Mouse (Mus musculus) neural tube, embryonic 10.5 days (tissue): ENCODE measurements at regions not wholly inside any gene's neighbourhood (a gene's known extent, or its start where the extent isn't known, plus 50 kb on each side); places are given as distances from the start of the nearest gene placed in this dataset.

ENCODE experiments used
- DNase-seq: peaks from one replicate; pipeline ENCODE4 v3.0.0-alpha.2; 2017; ENCODE audit warnings: low spot score; ENCODE audit errors: extremely low spot score

DNA sequence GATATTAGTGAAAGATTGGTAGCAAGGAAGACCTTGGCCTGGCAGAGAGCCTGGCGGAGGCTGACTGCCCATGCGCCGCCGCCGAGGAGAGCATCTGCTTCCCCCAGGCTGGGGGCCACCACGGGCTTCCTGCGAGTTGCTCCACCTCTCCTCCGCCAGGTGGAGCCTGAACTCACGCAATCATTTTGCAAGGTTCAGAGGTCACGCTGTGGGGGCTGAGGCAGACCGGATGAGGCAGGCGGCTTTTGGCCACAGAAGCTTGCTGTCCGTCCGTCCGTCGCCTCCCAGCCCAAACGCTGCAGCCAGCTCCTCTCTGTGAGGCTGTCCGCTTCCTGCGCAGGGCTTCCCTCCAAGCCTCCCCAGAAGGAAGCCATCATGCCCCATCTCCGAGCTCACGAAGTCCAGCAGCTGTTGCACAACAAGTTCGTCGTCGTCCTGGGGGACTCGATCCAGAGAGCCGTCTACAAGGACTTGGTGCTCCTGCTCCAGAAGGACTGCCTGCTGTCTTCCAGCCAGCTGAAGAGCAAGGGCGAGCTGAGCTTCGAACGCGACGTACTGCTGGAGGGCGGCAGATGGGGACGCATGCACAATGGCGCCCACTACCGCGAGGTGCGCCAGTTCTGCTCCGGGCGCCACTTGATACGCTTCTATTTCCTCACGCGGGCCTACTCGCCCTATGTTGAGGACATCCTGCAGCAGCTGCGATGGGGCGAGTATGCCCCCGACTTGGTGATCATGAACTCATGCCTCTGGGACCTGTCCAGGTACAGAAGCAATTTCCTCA lies 269.3 kb upstream of the Erbb4 start:
- DNase-seq, result no peak

GRCm38 (mm10) chr1:69375246-69375645 lies 267.4 kb upstream of the Erbb4 start:
- no peak for DNase-seq

- no peak for DNase-seq
Measured at GRCm38 (mm10) chr1:69370078-69370477, 262.2 kb upstream of the Erbb4 start.

DNA sequence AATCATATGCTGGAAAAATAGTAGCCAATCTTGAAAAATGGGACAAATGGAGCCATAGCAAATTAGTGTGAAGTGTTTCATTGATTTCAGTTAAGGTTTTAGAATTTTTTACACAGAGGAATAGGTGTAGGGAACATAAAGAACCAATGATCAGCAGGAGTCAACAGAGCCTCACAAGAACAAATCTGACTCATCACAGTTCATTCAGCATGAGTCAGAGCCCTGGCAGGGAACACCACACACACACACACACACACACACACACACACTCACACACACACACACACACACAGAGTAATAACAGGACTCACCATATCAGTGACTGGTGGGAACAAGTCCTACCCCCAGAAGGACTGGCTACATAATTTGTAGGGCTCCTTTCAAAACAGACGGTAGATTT lies 259.7 kb upstream of the Erbb4 start:
- no peak for DNase-seq

DNA sequence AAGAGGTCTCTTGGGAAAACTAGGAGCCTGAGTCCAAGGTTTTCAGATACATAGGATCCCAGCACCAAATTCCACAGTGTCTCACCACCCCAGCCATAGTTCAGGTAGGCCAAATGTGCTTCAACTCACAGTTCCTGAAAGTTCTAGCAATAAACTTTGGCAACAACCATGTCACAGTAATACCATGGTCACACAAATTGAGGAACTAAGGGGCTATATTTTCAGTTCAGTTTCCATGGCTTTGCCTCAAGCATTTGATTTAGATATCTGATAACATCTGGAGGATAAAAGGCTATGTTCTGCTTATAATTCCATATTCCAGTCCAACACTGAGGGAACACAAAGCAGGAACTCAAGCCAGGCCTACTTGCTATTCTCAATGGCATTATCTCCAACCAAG lies 256.2 kb upstream of the Erbb4 start:
- no peak for DNase-seq

DNA sequence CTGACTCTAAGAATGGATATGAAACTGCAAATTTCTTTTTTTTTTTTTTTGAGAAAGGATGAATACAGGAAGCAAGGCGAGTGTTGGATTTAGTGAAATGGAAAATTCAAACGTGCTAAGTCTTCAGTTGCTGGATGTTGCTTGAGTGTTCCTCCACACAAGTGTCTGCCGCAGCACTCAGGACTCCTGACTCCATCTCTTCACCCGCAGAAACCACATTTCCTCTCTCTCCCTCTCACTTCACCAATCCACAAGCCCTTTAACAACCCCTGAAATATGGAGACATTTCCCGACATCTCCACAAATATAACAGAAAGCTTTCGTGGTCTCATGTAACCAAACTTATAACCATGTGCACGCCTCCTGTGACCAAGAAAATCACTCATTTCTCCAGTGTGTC lies 249.7 kb upstream of the Erbb4 start:
- no peak for DNase-seq

DNA sequence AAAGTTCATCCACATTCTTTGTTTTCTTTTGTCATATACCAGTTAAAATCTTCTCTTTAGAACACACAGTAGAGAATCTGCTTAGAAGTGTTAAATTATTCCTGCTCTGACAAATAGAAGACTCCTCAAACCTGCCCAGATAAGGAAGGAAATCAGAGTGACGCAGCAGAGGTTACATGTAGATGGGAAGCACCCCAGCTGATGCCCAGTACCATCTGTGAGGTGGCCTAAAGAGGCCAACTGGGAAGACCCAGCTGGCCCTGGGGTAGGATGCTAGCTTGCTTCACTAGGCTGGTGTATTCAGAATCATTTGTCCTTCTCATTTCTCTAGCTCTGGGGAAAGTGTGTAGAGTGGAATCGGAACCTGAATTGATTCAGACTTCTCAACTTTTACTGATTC lies 242.6 kb upstream of the Erbb4 start:
- DNase-seq, result no peak

DNA sequence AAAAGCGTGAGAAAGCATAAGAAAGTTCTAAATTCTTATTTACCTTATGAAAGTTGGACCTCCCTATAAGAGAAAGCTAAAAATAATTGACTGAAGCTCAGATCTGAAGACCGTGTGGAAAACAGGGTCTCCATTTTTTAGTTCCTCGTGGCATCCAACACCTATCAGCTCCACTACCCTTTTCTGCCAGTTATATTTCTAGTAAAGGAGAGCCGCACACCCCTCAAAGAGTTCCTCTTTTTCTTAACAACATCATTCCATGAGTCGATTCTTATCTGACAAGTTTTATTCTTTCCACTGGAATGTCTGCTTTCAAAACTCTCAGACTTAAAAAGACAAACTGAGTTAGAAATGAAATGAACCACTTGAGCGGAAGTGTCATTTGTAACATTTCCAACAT lies 242.0 kb upstream of the Erbb4 start:
- no peak for DNase-seq

DNA sequence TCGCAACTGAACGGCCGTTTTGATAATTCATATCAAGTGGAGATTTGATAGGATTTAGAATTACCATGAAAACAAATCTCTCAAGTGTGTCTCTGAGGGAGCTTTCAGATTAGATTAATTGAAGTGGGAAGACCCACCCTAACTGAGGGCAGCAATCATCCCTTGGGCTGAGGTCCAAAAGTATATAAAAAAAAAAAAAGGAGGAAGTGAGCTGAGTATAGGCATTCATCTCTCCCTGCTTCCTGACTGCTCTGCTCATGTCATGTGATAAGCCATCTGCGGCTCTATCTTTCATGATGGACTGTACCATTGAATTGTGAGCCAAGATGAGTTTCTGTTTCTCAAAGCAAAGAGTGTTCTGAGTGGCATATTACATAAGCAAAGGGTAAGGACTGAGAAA lies 234.2 kb upstream of the Erbb4 start:
- no peak for DNase-seq

GRCm38 (mm10) chr1:69340481-69340880 lies 232.6 kb upstream of the Erbb4 start:
- DNase-seq, result no peak

DNA sequence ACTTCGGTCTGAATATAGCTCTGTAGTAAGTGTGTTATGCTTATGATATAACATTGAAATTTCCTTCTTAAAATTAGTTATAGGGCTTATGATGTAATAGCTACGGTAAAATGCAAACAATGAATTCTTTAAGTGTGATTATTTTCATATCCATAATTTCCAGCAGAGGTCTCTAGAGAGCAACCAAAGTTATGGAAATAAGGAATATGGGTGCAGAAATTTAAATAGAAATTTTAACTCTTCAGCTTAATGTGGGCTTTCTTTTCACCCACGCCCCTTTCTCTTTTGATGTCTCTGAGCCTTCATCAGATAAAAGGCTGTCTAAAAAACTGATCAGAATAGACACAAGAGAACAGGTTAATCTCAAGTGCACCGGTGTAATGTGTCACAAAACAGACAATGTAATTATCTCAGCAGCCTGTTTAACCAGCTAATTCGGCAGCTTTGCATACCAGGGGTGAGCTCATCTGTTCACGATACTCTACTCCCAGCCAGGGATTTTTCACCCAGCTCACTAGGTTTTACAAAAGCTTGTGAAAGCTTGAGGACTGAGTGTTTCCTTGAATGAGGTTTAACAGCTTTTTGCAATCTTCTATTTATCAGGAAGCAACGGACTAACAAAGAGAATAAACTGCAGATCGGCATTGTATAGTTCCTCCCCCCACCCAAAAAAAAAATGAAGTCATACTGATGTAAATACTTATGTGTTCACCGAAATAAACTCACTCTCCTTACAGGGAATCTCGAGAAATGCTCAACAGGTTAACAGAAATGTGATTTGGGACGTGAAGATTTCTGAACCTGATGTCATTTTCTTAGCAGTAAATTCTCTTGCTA lies 223.8 kb upstream of the Erbb4 start:
- DNase-seq, result no peak

DNA sequence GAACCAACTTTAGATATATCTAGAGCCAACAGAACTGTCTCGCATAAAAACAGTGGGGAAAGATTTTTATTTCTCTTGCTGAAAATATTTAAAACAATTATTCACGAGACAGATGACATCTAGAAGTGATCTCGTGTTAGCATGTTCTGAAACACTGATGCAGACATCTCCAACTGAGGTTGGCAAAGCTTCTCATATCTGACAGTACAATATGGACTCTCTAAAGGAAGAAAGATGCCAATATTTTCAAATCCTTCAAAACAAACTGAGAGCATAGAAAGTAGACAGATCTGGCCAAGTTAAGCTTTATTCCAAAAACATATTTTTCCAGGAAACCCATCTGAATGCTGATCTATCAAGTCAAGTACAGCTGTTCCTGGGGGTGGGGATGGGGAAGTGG lies 221.5 kb upstream of the Erbb4 start:
- DNase-seq, result no peak

DNA sequence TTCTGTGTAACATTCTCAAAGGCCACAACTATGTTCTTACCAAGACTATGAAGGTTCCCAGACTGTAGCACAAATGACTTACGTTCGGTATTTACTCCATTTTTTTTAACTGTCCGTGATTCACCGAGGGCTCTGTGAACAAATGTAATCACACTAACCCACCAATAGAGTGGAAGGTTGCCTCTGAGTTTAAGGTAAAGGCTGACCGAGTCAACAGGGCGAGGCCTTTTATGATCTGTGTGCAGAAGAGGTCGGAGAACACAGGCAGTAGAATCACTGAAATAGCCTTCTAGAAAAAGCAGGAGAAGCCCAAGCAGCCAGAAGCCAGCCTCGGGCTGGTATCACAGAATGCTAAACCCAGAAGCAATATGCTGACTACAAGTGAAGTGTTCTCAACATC lies 218.9 kb upstream of the Erbb4 start:
- no peak for DNase-seq

DNA sequence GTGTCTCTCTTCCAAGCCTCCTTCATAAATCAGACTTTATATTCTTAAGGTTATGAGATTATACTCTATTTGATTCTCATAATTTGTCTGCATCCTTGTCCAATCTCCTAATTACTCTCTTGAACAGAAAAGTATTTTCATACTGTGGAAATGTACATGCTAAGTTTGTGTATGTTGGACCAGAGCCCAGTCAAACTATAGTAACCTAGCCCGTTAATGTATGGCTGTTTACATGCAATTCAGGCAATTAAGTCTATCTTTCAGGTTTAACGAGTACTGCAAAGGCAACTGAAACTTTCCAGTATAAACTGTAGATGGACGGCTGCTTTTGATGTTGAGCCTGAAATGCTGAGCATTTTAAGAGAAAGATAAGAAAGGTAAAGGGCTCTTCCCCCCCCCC lies 211.7 kb upstream of the Erbb4 start:
- no peak for DNase-seq

DNA sequence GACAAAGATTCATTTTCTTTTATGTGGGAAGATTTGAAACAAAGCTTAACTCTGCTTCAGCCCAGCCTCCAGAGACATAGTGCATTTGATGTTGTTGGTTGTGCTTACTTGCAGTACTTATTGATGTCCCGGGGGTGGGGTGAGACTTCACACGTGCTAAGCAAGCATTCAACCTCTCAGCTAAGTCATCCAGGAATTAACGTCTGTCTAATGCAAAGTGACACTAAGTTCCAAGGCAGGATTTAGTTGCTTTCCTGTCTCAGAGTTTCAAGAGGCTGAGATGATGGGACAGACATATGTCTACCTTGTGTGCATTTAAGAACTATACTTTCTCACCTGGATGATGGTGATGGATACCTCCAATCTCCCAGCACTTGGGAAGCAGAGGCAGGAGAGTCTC lies 189.0 kb upstream of the Erbb4 start:
- DNase-seq, result no peak

DNA sequence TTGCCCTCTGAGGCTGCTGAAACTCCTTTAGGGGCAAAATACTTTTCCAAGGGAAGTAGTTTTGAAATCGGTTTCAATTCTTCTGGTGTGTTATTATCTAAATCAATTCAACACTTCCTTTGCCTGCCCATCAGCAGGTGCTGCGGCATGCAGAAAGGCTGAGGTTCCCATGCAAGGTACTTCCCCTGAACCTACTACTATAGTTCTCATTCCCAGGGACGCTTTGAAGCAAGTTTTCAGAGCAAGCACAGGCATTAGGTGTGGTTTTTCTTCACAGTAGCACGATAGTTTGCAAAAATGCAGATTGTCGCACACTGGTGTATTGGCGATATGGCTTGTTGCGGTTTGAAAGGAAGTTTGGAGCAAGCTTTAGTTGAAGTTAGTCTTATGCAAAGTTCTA lies 183.5 kb upstream of the Erbb4 start:
- no peak for DNase-seq

DNA sequence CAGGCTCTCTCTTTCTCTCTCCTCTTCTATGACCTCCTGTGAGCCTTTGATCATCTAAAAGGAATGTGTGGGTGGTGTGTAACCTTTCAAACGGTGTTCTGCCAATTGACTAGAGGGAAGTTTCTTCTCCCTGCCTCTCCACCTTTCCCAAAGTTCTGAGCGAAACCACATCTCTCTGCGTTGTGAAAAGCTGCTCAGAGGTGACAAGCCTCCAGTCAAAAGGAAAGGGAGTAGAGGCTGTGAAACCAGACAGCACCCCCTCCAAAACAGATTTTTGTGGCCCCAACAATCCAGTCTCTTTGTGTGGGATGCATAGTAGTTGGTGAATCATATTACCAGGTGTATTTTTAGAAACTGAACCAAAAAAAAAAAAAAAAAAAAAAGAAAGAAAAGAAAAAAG lies 178.5 kb upstream of the Erbb4 start:
- DNase-seq, result no peak

DNA sequence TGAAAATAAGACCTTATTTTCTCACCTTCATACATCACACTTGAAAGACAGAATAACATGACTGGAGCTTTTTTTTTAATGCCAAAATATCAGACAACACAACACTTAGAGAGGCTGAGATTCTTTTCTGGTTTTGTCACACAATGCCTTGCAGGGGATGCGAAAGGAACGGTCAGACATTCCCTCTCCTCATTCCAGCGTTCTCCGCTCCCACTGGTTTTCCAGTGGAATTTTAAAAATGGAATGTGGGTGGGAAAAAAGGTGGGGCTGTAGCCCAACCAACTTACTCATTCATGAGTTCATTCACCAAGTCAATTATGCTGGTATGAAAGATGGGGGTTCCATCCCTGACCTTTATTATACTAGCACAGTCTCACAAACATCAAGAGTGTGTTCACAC lies 169.6 kb upstream of the Erbb4 start:
- no peak for DNase-seq

- DNase-seq, result no peak
Measured at GRCm38 (mm10) chr1:69247691-69248090, 139.8 kb upstream of the Erbb4 start.

DNA sequence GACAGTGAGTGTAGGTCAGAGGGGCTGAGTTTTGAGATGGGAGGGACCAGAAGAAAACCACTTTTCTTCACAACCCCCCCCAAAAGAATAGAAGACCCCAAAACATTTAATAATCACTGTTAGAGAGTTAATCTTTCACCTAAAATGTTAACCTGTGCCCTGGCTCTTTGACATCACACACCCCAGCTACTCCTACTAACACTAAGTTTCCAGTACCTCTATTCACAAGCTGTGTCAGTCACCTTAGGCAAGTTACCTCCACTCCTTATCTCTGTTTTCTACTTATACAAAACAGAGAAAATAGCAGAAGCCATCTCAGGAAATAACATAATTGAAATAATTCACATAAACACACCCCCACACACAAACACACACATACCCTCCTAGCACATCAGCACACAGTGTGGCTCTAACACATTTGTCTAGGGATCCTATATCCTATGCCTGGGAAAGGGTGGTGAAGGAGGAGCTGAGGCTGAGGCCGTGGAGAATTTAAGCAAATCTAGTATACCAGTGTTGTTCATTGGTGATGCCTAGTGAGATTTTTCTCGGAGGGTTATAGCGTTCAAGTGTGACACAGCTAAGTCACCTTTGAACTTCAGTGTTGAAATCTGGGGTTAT lies 134.5 kb upstream of the Erbb4 start:
- DNase-seq, result no peak

DNA sequence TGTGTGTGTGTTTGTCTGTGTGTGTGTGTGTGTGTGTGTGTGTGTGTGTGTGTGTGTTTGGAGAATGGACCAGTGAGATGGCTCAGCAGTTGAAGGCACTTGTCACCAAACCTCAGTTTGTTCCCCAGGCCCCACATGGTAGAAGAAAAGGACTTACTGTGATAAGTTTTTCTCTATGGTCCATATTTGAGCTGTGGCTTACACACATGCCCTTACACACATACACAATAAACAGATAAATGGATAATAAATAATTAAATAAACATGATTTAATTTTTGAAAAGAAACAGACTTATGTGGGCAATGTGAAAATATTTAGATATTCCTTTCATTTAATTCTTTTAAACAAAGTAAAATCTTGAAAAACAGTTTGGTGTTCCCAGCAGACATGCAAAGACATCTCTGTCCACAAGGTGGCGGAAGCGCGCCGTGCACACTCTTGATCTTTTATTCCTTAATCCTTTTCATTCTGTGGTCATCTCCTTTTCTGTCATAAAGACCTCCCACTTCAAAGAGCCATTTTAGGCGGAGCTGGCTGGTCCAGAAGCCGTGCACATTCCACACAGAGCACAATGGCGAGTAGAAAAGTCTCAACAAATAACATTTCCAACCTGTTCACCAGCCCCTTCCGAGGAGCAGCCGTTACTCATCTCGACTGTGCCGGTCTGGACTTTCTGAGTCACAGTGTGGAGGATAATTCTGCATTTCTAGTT lies 133.8 kb upstream of the Erbb4 start:
- peak; percentile 66 for DNase-seq

DNA sequence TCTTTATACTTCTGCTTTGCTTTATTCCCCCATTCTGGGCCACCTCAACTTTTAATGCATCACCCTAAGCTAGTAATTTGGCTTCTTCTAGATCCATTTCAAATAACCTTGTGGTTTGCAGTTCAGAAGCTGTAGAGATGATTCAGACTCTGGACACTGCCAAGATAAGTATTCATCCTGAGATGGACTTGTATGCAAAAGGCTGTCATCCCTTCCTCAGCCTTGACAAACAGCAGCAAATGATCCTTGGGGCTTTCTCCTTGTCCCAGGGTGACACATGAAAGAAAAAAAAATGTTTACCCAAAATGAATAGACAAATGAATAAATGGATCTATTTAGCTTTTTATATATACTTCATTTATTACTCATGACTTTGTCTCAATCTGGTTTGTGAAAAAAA lies 120.0 kb upstream of the Erbb4 start:
- DNase-seq, result no peak
